24 mouse cellular contexts compared by ENCODE assay signal in the genomic region with DNA sequence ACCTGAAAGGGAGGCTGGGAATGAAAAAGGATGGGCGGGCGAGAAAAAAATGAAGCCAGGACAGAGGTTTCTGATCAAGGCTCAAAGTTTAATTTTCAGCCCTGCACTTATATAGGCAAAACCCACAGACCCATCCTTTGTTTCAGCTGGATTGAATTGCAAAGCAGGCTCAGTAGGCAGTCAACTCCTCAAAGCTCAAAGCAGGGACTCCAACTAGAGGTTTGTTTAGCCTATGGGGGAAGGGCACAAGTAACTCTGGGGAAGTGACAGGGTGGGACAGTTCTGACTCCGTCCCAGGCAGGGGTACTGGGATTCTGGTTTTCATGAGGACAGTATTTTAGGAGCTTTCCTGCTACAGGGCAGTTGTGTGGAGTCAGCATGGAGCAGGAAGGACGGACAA.
"Had no signal": no experiment of that assay in that cellular context is flagged by ENCODE, and none has a peak within 500 bp of the region (broad histone marks: within the 10 kb centered on the region; RNA-seq: fewer than 3 reads in every experiment).

No protein-coding gene starts in this region.

- H3K4me2 ChIP-seq: limb, embryonic 13.5 days; liver, embryonic 12.5 days; liver, embryonic 15.5 days; lung, embryonic 15.5 days; midbrain, embryonic 11.5 days; neural tube, embryonic 12.5 days; neural tube, embryonic 15.5 days had no signal

- H3K27me3 ChIP-seq: limb, embryonic 13.5 days; liver, embryonic 12.5 days; liver, embryonic 15.5 days; lung, embryonic 15.5 days; neural tube, embryonic 12.5 days; neural tube, embryonic 15.5 days had no signal

- H3K9me3 ChIP-seq: limb, embryonic 10.5 days; limb, embryonic 13.5 days; liver, embryonic 12.5 days; liver, embryonic 15.5 days; lung, embryonic 15.5 days; megakaryocyte, embryonic 14.5 days; neural tube, embryonic 12.5 days; neural tube, embryonic 15.5 days had no signal

- H3K4me1 ChIP-seq: liver, embryonic 12.5 days; liver, embryonic 15.5 days had no signal

- H3K4me3 ChIP-seq: layer of hippocampus, adult 2 months; limb, embryonic 10.5 days; limb, embryonic 13.5 days; liver, embryonic 12.5 days; liver, embryonic 15.5 days; lung, embryonic 15.5 days; megakaryocyte, embryonic 14.5 days; neural tube, embryonic 12.5 days; neural tube, embryonic 15.5 days had no signal

- H3K36me3 ChIP-seq: liver, embryonic 12.5 days; liver, embryonic 15.5 days; lung, embryonic 15.5 days; neural tube, embryonic 12.5 days had no signal

- H3K27ac ChIP-seq: layer of hippocampus, adult 2 months; limb, embryonic 10.5 days; limb, embryonic 13.5 days; liver, embryonic 12.5 days; liver, embryonic 15.5 days; lung, embryonic 15.5 days; neural tube, embryonic 12.5 days; neural tube, embryonic 15.5 days; stomach, postnatal 0 days had no signal

- H3K9ac ChIP-seq: limb, embryonic 13.5 days; liver, embryonic 12.5 days; liver, embryonic 15.5 days; lung, embryonic 15.5 days; neural tube, embryonic 12.5 days; neural tube, embryonic 15.5 days had no signal

- DNase-seq: kidney, postnatal 14 days; layer of hippocampus, adult 9-11 months; liver; lung, adult 18-20 months; lung, postnatal 10 days; lung, postnatal 36 days; midbrain, embryonic 14.5 days; right cerebral cortex, adult 18-20 months; right cerebral cortex, postnatal 14 days; right cerebral cortex, postnatal 4 days; thymus, adult 2 months; thymus, postnatal 14 days; thymus, postnatal 4 days had no signal

- ATAC-seq: liver, embryonic 12.5 days had no signal
